Mouse (Mus musculus): ENCODE measurements around the gene Lrrc37a.
"Not testable (repeated sequence)": the region's sequence is repeated elsewhere in the genome, so short reads cannot be mapped to it uniquely, and the experiment has no call there.

Gene Lrrc37a

DNA sequence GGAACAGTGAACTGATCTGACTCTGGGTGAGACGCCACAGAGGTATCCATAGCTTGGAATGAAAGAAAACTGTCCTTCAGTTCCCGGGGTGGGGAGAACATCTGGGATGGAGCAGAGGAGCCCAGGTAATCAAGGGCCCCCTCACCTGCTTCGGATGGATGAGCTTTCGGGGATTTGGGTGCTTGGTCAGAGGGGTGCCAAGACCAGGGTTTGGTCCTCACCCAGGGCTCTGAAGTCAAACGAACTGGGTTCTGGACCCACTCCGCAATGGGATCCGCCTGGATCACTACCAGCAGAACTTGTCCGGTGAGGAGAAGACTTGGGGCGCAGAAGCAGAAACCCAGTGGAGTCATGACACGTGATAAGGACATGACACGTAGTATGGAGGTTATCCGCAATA lies at the start of gene Lrrc37a:
Gene Lrrc37a, minus strand, starts transcription at position 101 of the 400 bp plus-strand sequence.
- peak; percentile 0 for DNase-seq (ENCODE audit: low read depth)

DNA sequence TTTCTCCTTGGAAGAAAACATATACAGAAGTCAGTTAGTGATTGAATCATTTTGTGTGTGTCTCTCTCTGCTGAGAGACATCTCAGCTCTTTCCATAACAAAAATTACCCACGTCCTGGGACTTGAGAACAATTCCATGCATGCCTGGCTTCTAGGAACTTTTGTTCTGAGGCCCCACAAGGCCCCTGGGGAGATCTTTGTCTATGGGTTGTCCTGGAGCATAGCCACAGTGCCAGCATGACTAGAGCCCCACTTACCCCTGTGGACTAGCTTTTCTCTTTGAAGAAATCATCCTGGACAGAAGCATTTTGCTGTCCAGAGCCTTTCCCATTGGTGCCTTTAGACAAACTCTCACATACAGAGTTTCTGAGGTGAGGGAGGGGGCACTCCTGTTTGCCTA lies 30.6 kb upstream of the Lrrc37a start:
- DNase-seq (ENCODE audit: low read depth) = not testable (repeated sequence)

DNA sequence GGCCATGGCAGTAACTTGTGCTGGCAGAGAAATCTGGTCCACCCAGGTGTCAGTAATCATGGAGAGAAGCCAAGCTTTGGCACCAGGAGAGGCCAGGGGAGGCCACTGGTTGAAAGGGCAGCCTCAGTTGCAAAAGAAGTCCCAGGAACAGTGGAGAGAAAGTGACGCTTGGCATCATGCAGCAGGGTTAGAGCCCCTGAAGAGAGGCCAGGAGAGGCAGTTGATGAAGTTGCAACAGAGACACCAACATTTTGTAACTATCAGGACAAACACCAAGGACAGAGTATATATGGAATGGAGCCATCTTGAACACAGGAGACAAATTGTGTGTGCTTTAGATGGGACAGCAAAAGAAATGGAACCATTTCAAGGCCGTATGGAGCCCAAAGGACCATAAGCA lies 7.7 kb upstream of the Lrrc37a start:
- no peak for DNase-seq (ENCODE audit: low read depth)

DNA sequence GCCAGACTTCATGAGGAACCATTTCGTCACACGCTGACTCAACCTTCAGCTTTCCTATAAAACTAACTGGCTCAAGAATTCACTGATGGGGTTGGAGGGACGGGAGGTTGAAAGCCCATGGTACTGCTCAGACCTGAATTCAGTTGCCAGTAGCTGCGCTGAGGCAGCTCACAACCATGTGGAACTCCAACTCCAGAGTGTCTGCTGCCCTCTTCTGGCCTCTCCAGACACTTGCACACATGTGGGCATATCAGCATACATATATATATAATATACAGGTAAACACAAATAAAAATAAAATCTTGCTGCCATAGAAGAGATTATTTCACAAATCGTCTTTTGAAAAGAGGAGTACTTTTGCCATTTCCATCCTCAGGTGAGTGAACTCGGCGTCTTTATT lies 40.0 kb downstream of the Lrrc37a start:
- DNase-seq (ENCODE audit: low read depth) = peak; percentile 38

DNA sequence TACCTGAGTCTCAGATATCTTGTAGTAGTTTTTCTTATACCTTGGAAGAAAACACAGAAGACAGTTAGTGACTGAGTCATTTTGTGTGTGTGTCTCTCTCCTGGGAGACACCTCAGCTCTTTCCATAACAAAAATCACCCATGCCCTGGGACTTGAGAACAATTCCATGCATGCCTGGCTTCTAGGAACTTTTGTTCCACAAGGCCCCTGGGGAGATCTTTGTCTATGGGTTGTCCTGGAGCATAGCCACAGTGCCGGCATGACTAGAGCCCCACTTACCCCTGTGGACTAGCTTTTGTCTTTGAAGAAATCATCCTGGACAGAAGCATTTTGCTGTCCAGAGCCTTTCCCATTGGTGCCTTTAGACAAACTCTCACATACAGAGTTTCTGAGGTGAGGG lies 53.3 kb downstream of the Lrrc37a start:
- DNase-seq (ENCODE audit: low read depth) = not testable (repeated sequence)

DNA sequence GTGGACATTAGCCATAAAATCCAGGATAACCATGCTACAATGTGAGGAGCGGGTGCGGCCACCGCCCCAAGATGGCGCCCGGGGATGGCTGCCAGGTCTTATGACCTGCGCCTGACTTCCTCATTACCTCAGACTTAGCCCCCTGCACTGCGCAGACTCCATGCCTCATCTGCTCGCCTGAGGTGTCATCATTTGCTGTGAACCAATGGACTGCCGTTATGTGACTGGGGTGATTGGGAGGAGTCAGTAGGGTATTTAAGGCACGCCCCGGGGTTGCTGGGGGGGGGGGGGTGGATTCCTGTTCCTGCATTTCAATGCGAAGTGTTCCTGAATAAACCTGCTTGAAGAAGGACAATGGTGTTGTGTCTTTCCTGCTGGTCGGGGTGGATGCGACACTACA lies 54.7 kb downstream of the Lrrc37a start:
- DNase-seq (ENCODE audit: low read depth) = not testable (repeated sequence)

DNA sequence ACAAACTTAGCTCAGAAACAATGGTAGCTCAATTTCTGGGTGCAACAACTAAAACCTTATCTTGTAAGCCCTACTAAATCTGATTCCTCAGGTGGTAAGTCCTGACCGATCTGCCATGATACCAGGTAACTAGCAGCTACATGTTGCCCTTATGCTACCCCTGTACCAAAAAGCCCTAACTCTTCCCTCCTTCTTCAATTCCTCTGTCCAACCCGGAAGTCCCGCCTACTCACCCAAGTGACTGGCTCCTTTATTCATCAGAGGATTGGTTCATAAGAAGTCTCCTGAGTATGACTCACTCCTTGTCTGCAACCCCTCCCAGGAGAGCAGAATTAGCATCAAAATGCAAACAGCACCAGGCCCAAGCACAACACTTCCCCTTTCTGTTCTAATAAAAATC lies 60.7 kb downstream of the Lrrc37a start:
- peak; percentile 65 for DNase-seq (ENCODE audit: low read depth)

DNA sequence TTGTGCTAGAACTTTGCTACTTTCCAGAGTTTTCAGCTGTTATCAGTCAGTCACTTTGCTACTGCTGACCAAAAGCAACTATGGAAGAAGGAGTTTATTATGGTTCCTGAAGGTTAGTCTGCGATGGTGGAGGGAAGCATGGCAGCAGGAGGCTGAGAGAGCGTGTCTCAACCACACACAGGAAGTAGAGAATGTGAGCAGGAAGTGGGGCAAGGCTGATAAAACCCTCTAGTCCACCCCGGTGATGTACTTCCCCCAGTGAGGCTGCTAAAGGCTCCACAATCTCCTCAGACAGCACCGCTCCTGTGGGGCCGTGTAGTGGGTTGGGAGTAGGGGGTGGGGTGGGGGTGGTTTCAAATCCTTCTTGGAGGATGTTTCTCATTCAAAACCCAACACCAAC lies 68.1 kb downstream of the Lrrc37a start:
- no peak for DNase-seq (ENCODE audit: low read depth)

DNA sequence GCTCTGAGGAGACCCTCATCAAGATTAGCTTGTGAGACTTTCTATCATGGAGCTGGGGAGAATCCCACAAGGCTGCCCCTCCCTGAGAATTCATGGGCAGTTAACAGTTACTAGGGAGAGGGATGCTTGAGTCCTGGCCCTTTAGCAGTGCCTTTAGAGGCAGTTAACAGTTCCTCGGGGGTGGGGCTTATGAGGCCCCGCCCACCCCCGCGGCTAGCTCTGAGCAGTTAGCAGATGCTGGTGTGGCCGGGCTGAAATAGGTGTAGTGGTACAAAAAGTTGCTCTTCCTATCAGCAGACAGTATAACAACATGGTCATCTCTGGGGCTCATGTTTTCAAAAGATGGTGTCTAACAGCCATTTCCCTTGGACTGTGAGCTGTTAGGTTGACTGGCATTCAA lies 79.4 kb downstream of the Lrrc37a start:
- DNase-seq (ENCODE audit: low read depth) = peak; percentile 24

DNA sequence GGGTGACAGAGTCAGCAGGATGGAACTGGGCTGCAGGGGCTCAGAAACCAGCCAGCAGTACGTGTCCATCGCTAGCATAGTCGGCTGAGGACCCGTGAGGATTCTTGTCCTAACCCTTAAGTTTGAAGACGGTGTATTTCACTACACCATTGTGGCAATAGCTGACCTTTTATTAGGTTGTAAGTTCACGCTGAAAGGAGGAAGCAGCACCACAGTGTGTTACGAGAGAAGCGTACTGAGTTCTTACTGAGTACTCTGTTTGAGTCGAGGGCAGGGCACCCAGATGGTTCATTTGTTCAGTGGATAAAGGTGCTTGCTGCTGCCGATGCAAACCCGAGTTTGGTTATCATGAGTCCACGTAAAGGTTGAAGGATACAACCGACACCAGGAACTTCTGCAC lies 84.7 kb downstream of the Lrrc37a start:
- DNase-seq (ENCODE audit: low read depth) = no peak

DNA sequence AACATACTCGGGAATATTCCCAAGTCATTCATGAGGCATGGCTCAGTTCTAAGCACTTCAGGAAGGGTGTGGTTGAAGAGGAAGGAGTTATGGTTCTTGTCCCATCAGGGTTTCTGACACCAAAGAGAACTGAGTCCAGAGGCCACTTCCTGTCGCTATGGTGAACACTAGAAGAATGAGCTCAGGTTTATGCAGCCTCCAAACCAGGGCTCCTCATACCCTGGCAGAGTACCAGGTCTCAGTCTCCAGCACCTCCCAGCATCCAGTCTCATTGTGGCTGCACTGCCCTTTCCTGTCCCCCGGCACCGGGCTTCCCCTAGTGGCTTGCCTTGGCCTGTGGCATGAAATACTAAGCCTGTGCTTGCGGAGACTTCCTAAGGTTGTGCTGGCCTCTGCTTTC lies 85.2 kb downstream of the Lrrc37a start:
- no peak for DNase-seq (ENCODE audit: low read depth)

DNA sequence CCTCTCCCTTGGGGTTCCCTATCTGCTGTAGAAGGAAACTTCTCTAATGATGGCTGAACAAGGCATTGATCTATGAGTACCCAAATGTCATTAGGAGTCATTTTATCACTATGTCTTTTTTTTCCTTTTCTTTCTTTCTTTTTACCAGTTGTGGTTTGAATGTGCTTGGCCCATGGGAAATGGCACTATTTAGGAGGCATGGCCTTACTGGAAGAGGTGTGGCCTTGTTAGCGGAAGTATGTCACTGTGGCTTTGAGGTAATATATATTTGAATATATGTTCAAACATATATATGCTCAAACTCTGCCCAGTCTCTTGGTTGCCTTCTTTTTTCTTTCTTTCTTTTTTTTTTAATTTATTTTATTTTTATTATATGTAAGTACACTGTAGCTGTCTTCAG lies 90.9 kb downstream of the Lrrc37a start:
- DNase-seq (ENCODE audit: low read depth) = no peak

DNA sequence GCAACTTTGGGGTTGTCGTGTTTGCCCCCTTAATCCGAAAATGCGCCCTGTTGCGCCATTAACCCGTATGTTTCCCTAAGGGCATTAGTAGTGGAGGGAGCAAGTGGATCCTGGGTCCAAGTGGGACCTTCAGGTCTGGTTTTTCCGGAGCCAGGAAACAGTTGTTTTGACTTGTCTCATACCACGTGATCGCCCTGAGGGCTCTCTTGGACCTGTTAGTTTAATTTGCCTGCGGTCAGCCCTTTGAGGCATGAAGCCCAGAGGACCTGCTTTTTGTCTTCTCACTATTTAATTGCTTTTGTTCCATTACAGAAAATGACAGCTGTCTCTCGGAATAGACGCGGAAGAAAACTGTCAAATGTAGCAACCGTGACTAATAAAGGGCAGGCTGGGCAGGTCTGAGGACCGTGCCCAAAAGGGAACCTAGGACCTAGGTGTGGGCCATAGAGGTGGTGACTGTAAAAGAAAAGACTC lies 91.4 kb downstream of the Lrrc37a start:
- no peak for DNase-seq (ENCODE audit: low read depth)

DNA sequence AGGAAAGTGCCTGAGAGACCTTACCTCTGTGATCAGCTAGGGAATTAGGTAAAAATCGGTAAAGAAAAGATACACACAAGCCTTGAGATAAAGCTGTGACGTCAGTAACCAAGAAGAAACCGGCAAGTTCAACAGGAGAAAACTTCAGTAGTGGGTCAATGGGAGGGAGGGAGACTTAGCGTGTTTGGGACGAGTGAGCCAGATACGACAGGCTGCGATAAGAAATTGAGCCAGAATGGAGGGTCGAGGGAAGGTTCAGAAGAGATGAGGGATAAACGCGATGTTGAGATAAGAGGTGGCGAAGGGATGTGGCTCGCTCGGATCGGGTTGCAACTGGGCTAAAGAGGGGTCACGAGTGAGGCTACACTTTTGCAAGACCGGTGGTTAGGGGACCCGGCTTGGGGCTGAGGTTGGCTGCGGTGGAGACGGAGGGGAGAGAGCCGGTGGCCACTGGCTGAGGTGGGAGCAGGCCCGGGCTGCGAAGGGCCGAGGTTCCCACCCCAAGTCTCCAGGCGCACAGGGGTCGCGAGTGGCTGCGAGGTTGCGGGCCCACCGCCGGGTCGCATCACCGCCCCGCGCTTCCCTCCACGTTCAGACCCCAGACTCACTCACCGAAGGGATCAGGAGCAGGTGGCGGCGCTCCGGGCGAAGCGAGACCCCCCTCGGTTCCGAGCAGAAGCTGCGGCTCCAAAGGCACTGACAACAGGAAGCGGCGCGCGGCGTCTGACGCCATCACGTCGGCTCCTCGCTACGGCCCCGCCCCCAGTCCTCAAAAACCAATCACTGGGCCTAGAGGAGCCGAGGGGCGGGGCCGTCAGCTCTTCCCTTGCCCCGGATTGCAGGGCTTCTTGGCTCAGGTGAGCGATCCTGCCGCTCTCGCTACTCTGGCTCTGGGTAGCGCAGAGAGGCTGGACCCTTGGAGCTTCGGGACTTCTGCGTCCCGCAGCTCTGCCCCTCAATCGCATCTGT lies 92.1 kb downstream of the Lrrc37a start, which contains the start of gene Plekhm1:
Gene Plekhm1, minus strand, starts transcription at position 707 of the 969 bp plus-strand sequence.
- peak; percentile 98 for DNase-seq (ENCODE audit: low read depth)

DNA sequence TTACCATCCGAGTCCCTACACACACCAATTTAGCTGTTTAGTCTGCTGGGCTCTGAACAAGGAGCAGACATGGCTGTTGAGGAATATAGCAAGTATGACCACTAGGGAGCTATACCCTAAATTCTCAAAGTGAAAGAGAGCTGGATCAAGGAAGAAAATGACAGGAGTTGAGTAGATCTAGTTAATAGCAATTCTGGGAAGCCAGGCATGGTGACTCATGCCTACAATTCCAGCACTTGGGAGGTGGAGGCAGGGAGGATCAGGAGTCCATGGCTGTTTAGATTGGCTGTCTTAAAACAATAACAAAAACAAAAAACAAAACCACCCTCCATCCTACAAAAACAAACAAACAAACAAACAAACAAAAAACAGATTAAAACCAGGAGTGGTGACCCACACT lies 93.1 kb downstream of the Lrrc37a start:
- DNase-seq (ENCODE audit: low read depth) = peak; percentile 59

DNA sequence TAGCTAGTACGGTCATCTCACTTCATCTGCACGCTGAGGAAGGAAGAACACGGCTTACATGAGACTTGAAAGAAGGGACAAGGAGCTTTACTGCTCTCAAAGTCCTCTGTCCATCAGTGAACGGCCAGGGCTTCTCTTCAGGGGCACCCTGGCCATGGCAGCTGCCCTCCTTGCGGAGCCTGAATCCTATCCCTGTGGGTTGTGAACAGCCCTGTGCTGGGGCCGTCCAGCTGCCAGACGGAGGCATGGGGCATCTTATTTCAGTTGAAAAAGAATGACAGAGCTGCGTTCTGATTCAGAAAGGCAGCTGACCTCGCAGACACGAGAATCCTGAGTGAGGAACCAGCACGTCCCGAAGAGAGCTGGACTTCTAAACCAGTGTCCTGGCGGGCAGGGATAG lies 95.5 kb downstream of the Lrrc37a start:
- DNase-seq (ENCODE audit: low read depth) = no peak

DNA sequence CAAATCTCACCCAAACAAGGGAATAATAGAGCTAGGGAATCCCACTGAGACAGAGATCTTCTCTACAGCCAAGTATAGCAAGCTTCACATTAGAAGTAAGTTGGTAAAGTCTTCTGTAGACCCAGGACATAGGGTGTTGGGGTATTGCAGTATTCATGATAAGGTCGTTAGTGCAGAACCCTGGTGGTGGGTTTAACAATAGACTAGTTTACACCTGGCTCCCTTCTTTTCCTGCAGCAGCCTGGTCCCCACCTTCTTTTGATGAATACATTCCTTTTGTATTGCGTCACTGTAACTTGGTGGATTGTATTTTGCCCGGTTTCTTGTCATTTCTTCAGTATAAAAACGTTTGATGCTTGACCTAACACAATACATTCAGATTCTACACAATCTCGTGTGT lies 97.3 kb downstream of the Lrrc37a start:
- DNase-seq (ENCODE audit: low read depth) = not testable (repeated sequence)

DNA sequence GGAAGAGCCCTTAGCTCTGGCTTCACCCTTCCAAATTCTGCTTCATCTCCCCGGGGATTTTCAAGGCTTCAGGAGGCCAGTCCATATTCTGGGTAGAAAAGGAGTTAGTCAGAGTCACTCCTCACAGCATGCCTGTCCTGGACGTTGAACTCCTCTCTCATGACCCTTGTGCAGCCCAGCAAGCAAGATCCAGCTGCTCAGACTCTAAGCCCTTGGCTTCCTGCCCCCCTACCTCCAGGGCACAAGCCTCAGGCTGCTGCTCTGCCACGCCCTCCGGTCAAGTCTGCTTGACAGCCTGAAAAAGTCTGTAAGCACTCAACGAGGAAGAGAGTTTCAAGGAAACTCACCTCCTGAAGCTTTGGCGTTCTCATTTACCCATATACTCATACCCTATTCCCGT lies 97.8 kb downstream of the Lrrc37a start:
- peak; percentile 72 for DNase-seq (ENCODE audit: low read depth)

DNA sequence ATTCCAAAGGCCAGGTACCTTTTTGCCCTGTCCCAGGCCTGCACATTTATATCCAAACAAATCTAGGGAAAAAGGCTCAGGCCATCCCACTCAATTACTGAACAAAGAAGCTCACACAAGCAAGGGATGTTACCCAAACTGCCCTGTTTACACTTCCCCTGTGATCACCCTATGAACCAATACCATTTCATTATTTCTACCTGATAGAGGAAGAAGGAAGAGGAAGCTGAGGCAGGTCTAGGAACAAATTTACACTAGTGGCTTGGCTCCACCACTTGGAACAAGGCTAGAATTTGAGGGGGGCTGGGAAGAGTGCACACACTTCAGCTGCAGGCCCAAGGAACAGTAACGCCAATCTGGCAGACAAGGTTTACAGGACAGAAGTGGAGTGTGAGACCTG lies 98.6 kb downstream of the Lrrc37a start:
- DNase-seq (ENCODE audit: low read depth) = no peak

DNA sequence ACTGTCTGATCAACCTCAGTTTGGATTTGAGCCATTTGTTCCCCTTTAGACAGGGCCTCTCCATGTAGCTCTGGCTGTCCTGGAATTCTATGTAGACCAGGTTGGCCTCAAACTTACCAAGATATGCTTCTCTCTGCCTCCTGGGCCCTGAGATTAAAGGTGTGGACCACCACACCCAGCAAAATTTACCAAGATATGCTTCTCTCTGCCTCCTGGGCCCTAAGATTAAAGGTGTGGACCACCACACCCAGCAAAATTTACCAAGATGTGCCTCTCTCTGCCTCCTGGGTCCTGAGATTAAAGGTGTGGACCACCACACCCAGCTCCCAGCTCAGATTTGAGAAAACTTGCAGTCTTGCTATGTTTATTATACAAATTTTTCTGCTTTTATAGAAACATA lies 99.8 kb downstream of the Lrrc37a start:
- DNase-seq (ENCODE audit: low read depth) = no peak

DNA sequence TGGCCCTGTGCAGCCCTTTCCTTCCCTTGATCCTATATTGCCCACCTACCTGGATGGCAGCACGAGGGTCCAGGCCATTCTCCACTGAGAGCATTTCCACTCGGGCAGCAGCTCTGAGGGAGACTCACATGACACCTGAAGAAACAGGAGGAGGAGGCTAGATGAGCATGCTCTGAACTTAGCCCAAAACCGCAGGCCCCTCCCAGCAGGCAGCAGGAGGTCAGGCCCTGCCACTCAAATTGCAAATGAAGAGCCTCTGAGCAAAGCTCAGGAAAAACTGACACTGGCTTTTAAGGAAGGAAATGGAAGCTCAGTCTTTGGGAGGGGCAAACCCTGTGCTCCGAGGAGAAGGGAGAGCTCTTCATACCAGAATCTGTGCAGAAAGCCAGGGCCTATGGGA lies 100.6 kb downstream of the Lrrc37a start:
- DNase-seq (ENCODE audit: low read depth) = no peak

DNA sequence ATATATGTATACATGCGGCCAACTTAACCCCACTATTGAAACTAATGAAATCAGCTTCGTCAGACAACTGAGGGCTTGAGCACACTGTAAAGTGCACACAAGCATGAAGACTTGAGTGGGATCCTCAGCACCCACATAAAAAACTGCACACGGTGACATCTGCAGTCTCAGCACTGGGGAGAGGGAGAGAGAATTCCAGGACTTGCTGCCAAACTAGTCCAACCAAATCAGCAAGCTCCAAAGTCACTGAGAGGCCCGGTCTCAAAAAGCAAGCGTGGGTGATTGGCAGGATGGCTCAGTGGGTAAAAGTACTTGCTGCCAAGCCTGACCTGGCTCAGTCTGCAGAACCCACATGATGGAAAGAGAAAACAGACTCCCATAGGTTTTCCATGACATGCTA lies 101.7 kb downstream of the Lrrc37a start:
- no peak for DNase-seq (ENCODE audit: low read depth)

DNA sequence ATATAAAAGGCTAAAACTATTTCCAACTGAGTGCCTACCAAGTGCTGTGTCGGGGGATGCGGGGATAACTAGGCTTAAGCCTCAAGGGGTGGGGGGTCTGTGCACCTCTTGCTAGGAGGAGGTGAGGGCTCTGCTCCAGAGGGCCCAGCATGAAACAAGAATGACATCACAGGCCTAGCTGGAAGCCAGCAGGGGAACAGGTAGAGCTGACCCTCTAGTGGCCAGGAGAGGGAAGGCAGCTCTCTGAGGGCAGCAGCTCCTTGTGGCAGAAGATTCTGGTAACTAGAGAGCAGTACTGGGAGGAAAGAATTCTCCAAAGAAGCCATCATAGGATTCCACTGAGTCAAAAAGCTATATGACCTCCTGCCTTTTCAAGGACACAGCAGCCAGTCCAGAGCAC lies 102.2 kb downstream of the Lrrc37a start:
- DNase-seq (ENCODE audit: low read depth) = peak; percentile 53
